Mouse (Mus musculus) liver, postnatal 0 days (tissue): ENCODE measurements at regions not wholly inside any gene's neighbourhood (a gene's known extent, or its start where the extent isn't known, plus 50 kb on each side); places are given as distances from the start of the nearest gene placed in this dataset.
"Not testable (repeated sequence)": the region's sequence is repeated elsewhere in the genome, so short reads cannot be mapped to it uniquely, and the experiment has no call there.

Experiments
- ATAC-seq: fragments of 200-750 bp; cut with Nextera tagmentation; 2 replicates; pipeline ENCODE4 v1.8.0; 2017; ENCODE audit warnings: mild to moderate bottlenecking, moderate library complexity
- DNase-seq: peaks from one replicate; pipeline ENCODE4 v3.0.0-alpha.2; 2016
- H3K27ac ChIP-seq: fragments of 300-500 bp; sonication (generic); 2 replicates; pipeline ENCODE4 v1.5.1; 2014; ENCODE audit warnings: antibody characterized with exemption, moderate library complexity, mild to moderate bottlenecking, low read depth
- H3K27me3 ChIP-seq: fragments of 300-500 bp; sonication (generic); 2 replicates; pipeline ENCODE4 v1.6.1; 2014; ENCODE audit warnings: low read length, control low read depth, mixed read lengths; ENCODE audit not compliant: insufficient read depth
- H3K36me3 ChIP-seq: fragments of 300-500 bp; sonication (generic); replicated peaks from 2 replicates; pipeline ENCODE4 v1.6.1; 2014; ENCODE audit warnings: mild to moderate bottlenecking, control low read depth, low read length, moderate library complexity, mixed read lengths; ENCODE audit not compliant: insufficient read depth
- H3K4me1 ChIP-seq: fragments of 300-500 bp; sonication (generic); 2 replicates; pipeline ENCODE4 v1.6.1; 2014; ENCODE audit warnings: antibody characterized with exemption, mild to moderate bottlenecking, control low read depth; ENCODE audit not compliant: insufficient read depth
- H3K4me2 ChIP-seq: fragments of 300-500 bp; sonication (generic); 2 replicates; pipeline ENCODE4 v1.6.1; 2014; ENCODE audit warnings: low read depth, mild to moderate bottlenecking, low read length, moderate library complexity, mixed read lengths
- H3K4me3 ChIP-seq: fragments of 300-500 bp; sonication (generic); 2 replicates; pipeline ENCODE4 v1.5.1; 2014; ENCODE audit warnings: low read depth, low read length
- H3K9ac ChIP-seq: fragments of 300-500 bp; sonication (generic); replicated peaks from 2 replicates; pipeline ENCODE4 v1.6.1; 2014; ENCODE audit warnings: mild to moderate bottlenecking, moderate library complexity
- H3K9me3 ChIP-seq: fragments of 300-500 bp; sonication (generic); 2 replicates; pipeline ENCODE4 v1.6.1; 2016; ENCODE audit warnings: mild to moderate bottlenecking, control low read depth, low read length, mixed read lengths
- CTCF ChIP-seq: sonication (generic); IDR thresholded peaks from 2 replicates; pipeline ENCODE4 v1.5.1; 2016; ENCODE audit warnings: antibody characterized with exemption, low read depth
- EP300 ChIP-seq: IDR thresholded peaks from 2 replicates; pipeline ENCODE4 v1.6.1; 2016; ENCODE audit warnings: antibody characterized with exemption, low read depth, mild to moderate bottlenecking
- WGBS: fragments of 180-500 bp; shearing (Covaris S2); extraction: QIAGEN DNeasy Blood & Tissue Kit; methylation state at CpG from one replicate; pipeline ENCODE4 v1.1.7; 2014; ENCODE audit not compliant: insufficient replicate concordance; 5-methylcytosine and 5-hydroxymethylcytosine counted together

DNA sequence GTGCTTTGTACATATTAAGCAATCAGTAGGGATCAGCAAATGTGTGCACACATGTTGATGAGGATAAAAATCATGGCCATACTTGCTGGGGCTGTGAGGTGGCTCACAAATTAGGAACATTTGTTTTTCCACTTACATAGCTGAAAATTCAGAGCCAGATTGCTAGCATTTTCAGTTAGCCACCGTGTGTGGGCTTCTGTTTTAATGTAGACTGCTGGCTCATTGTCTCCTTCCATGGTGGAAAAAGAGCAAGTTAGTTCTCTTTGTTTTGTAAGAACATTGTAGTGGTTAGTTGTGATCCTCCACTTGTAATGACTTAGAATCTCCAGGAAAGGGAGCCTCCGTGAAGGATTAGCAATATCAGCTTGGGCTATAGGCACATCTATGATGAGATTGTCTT is 107.2 kb upstream of the 4931417E11Rik start:
- no peak overlapping the region for H3K27ac ChIP-seq
- no peaks in the 10 kb centered on the region for H3K36me3 ChIP-seq
- TF ChIP-seq EP300: no peak
- TF ChIP-seq CTCF: no peak
- no peaks in the 10 kb centered on the region for H3K27me3 ChIP-seq
- H3K9me3 ChIP-seq: no peaks in the 10 kb centered on the region
- no peak overlapping the region for H3K4me3 ChIP-seq
- H3K9ac ChIP-seq: no peak overlapping the region
- no peaks in the 10 kb centered on the region for H3K4me1 ChIP-seq
- ATAC-seq (no peak), DNase-seq (no peak)
- WGBS: 64% methylated on average over 2 of the region's 2 CpGs
- H3K4me2 ChIP-seq: no peak overlapping the region

- Histone ChIP-seq H3K27ac (no peak overlapping the region), H3K4me1 (no peaks in the 10 kb centered on the region), H3K4me2 (no peak overlapping the region), H3K36me3 (no peaks in the 10 kb centered on the region), H3K27me3 (no peaks in the 10 kb centered on the region), H3K9ac (no peak overlapping the region), H3K9me3 (no peaks in the 10 kb centered on the region), H3K4me3 (no peak overlapping the region)
- ATAC-seq: no peak
- WGBS: 50% methylated on average over 2 of the region's 2 CpGs
- no peak for DNase-seq
- TF ChIP-seq CTCF (no peak), EP300 (no peak)
These were observed 90.5 kb upstream of the 4931417E11Rik start for GRCm38 (mm10) chr6:73560000-73560399.

GRCm38 (mm10) chr6:73530559-73530958 is 61.1 kb upstream of the 4931417E11Rik start:
- Histone ChIP-seq H3K27me3 (no peaks in the 10 kb centered on the region), H3K9me3 (no peaks in the 10 kb centered on the region), H3K9ac (no peak overlapping the region), H3K4me1 (no peaks in the 10 kb centered on the region), H3K36me3 (no peaks in the 10 kb centered on the region), H3K4me3 (no peak overlapping the region), H3K4me2 (no peak overlapping the region), H3K27ac (no peak overlapping the region)
- WGBS: 79% methylated on average over 1 of the region's 1 CpGs
- DNase-seq (no peak), ATAC-seq (peak; percentile 57)
- TF ChIP-seq EP300: no peak
- TF ChIP-seq CTCF: no peak

DNA sequence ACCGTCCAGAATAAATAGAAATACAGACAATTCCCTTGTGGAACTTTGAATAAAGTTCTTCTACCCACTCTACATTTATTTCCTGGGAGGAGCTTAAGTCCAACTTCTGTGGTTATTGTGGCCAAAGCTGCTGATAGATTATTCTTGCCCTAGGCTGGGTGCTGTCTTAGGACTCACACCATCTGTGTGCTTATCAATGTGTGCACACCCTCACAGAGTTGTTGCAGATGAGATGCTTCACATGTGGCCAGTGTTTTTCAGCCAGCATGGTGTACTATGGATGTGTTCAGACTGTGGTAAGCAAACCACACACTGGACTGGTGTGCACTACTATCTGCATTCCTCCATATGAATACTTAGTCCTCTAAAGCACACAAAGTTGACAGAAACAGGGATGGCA is 60.6 kb upstream of the 4931417E11Rik start:
- TF ChIP-seq CTCF (no peak), EP300 (peak; percentile 72)
- no peak for DNase-seq
- no peak overlapping the region for H3K4me2 ChIP-seq

DNA sequence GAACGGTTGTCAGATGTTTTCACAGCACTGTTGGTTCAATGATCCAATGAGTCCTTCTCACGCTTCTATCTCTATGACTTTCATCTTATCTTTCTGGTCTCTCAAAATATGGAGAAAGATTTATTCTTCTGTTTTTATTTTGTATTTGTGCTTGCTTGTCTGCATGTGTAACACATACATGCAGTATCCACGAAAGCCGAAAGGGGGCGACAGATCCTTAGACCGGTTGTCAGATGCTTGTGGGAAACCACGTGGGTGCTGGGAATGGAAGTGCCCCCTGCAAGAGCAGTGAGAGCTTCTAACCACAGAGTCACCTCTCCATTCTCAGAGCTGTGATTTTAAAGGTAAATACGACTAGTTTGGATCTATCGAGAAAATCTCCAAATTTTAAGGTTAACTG is 54.2 kb upstream of the 4931417E11Rik start:
- 56% methylated on average over 9 of the region's 9 CpGs for WGBS
- Histone ChIP-seq H3K9ac (no peak overlapping the region), H3K4me3 (no peak overlapping the region), H3K27me3 (no peaks in the 10 kb centered on the region), H3K4me1 (no peaks in the 10 kb centered on the region), H3K4me2 (no peak overlapping the region), H3K27ac (no peak overlapping the region), H3K9me3 (no peaks in the 10 kb centered on the region), H3K36me3 (no peaks in the 10 kb centered on the region)
- ATAC-seq (no peak), DNase-seq (peak; percentile 18)
- TF ChIP-seq CTCF (peak; percentile 33; the same call in 1 of the 2 replicates), EP300 (no peak)

More for the DNA sequence above, 60.6 kb upstream of the 4931417E11Rik start:
- no peak overlapping the region for H3K4me3 ChIP-seq
- WGBS: 46% methylated on average over 1 of the region's 1 CpGs
- no peaks in the 10 kb centered on the region for H3K36me3 ChIP-seq
- peak; percentile 87 for ATAC-seq
- no peak overlapping the region for H3K9ac ChIP-seq
- no peaks in the 10 kb centered on the region for H3K9me3 ChIP-seq
- no peaks in the 10 kb centered on the region for H3K4me1 ChIP-seq
- no peak overlapping the region for H3K27ac ChIP-seq
- no peaks in the 10 kb centered on the region for H3K27me3 ChIP-seq

DNA sequence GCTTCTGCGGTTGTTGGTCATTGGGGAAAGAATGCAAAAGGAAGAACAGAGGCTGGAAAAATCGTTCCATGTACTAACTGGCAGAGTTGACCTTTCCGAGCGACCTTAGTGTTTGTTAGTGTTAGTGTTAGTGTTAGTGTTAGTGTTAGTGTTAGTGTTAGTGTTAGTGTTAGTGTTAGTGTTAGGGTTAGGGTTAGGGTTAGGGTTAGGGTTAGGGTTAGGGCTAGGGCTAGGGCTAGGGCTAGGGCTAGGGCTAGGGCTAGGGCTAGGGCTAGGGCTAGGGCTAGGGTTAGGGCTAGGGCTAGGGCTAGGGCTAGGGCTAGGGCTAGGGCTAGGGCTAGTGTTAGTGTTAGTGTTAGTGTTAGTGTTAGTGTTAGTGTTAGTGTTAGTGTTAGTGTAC is 50.4 kb upstream of the 4931417E11Rik start:
- not testable (repeated sequence) for ATAC-seq, H3K27ac ChIP-seq, H3K4me3 ChIP-seq, DNase-seq, H3K9ac ChIP-seq, H3K27me3 ChIP-seq, H3K9me3 ChIP-seq, H3K36me3 ChIP-seq, H3K4me1 ChIP-seq, H3K4me2 ChIP-seq
- WGBS: 75% methylated on average over 4 of the region's 4 CpGs
